Mouse (Mus musculus): ENCODE results near the gene Ceacam1.
A peak's percentile ranks its signal among the peaks of the same experiment; 100 is the strongest.
"Not testable (repeated sequence)": the region's sequence is repeated elsewhere in the genome, so short reads cannot be mapped to it uniquely, and the experiment has no call there.

Ceacam1 gene

GRCm38 (mm10) chr7:25439124-25439822, 38.1 kb downstream of the Ceacam1 start:
- no peak for DNase-seq

DNA sequence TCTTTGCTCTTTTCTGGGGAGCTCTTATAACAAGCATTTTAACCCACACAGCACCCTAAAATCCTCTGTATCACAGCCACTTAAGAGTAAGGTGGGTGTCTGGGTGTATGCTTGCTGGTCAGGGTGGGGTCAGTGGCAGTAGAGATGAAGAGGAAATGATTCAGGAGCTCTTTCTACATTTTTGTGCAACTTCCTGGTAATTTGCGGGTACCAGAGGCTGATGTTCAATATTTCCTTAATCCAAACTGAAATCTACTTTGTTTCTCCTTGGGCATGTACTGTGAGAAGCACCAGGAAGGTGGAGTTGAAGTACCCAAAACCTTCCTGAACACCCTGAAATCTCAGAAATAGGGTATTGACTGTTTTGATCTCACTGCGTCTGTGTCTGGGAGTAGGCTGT, 40.7 kb downstream of the Ceacam1 start:
- no peak for DNase-seq

DNA sequence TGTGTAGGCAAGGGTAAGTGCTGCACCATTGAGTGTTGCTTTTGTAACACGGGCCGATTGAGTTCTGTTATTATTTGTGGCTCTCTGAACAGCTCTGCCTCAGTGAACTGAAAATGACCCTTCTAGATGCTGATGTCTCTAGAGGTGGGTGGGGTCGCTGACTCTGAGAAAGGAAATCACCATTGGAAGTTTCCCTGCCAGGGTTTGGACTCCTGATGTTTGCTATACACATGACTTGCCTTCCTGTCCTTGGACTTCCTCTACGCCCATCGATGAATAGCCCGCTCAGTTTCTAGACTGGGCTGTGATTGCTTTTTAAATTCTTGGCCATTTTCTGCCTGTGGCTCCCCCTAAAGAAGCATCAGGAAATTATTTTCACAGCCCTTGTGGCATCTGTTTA, 41.2 kb downstream of the Ceacam1 start:
- no peak for DNase-seq

DNA sequence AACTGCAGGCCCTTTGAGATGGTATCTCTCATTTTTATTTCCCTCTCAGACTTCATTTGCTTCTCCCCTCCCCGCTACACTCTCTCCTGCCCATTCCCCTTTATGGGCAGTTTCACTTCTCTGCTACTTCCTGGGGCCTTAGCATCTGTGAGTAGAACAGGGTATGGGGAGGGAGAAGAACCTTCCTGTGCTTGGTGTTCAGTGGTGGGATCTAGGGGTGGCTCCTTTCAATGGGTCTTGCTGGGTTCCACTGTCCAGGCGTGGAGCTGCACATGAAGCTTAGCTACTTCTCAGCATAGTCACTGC, 41.9 kb downstream of the Ceacam1 start:
- DNase-seq: no peak

- DNase-seq: no peak
Measured at GRCm38 (mm10) chr7:25434654-25435545, 42.5 kb downstream of the Ceacam1 start.

DNA sequence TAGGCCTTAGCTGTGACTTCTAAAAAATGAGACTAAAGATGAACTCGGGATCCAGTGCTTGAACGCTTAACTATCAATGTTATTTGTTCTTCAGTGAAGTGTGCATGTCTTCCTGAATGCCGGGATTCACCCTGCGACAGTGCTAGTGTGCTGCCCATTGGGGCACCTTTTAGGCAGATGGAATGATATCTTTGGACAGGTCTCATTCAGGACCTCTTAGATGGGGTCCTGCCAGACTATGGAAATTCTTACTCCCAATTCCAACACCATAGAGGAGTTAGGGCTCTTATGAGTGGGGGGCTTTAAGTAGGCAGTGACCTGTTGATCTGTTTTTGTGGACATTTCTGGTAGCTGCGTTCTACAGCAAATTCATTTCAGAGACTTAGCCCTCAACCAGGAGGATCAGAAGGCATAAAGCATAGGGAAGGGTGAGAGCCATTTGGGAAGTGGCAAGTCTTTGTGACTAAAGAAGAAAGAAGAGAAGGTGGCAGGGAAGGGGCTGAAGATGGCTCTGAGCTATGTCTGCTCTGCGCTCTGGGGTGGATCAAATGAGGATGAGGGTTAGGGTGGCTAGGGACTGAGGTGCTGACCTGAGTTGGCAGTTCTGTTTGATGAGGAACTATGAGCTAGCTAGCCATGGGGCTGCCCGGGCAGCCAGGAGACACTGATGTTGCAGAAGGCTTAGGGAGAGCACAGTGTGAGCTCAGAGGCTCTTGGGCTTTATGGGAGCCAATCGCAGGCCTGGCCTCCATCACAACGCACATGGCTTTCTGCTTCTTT, 43.4 kb downstream of the Ceacam1 start:
- DNase-seq: no peak

DNA sequence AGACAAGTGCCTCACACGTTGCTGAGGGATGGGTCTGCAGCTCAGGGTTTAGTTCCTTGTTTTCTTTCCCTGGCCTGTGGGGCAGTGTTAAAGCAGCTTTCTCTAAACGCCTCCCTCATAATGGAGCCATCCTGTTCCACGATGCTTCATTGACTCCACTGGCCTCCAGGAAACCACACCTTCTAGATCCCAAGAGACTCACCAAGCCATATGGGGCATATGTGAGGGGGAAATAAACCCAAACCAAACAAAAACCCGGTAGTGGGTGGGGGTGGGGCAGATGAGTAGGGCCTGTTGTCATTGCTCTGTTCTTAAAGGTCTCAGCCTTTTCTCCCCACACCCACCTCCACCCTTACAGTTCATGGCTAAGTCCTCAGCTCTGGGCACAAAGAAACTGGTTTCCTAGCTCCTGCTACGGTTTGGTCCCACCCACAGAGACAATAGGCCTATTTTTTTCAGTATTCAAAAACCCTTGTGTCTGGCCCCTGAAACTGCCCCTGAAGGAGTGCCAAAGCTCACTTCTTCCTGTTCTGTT, 44.3 kb downstream of the Ceacam1 start:
- no peak for DNase-seq

DNA sequence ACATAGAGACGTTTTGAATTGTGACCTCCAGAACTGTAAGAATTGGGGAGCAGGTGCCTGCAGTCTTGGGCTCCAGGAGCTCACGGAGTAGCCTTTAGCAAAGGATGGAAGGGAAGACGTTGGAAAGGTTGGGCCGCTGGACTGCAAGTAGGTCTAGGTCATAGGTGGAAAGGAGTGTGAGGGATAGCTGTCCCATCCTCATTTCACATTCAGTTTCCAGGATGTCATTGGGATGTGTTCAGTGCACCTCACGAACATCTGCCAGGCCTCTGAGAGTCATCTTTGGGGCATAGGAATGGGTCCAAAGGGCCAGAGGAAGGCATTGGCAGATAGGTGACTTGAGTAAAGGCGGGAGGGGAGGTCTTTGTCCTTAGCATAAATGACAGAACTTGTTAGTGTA, 45.0 kb downstream of the Ceacam1 start:
- DNase-seq: no peak

DNA sequence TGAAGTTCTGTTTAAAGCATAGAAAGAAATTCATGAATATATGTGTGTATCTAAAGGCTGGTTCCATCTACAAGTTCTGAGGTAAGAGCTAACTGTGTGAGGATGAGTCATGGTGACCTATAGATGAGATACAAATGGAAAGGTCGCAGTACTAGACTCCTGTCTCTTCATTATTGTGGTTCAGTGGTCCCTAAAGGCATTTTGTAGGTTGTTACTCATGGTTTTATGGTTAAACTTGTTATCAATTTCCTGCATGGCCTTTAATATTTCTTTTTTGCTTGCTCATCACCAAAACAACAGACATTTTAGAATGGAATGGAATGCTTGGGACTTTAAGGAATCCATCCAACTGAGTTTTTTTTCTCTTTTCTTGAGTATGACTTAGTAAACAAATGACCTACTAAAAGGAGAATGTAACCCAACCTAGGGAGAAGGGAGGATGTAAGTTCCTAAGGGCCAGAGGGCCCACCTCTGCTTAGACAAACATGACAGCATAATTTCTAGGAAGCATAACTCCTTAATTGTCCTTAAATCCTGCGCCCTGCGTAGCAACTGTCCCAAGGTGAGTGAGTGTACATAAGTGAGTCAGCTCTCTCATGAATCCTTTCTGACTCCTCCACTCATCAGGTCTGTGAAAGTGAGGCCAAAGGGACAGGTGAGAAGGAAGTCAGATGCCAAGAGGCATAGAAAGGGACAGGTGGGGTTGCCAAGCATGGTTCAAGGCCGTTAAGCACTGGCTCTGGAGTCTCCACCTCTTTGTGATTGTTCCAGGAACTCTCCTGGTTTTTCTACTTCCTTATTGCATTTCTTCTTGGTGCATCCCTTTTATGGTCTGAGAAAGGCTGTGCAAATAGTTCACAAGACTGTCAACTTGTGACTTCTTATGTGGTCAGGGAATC, 47.3 kb downstream of the Ceacam1 start:
- DNase-seq: no peak

- no peak for DNase-seq
Measured at GRCm38 (mm10) chr7:25428321-25428720, 49.1 kb downstream of the Ceacam1 start.

- DNase-seq: no peak
Measured at GRCm38 (mm10) chr7:25427144-25427543, 50.3 kb downstream of the Ceacam1 start.

- not testable (repeated sequence) for DNase-seq
Measured at GRCm38 (mm10) chr7:25426380-25426779, 51.0 kb downstream of the Ceacam1 start.

DNA sequence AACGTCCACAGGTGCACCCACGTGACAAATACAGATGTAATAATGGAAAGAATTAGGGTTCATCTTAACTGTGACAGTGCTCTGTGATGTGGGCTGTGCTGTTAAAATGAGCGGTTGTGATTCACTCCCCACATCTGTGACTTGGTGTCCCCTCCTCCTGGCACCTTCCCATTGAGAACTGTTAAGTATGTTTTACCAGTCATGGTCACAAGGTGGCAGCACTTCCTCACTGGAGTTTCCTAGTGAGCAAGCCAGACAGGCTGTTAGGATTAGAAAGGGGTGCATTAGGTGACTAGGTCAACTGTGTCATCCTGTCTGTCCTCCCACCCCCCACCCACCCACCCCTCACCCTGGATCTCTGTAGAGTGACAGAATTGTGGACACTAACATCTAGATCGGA, 53.0 kb downstream of the Ceacam1 start:
- DNase-seq: peak; percentile 71

GRCm38 (mm10) chr7:25422286-25422841, 55.0 kb downstream of the Ceacam1 start:
- no peak for DNase-seq

GRCm38 (mm10) chr7:25419943-25420342, 57.5 kb downstream of the Ceacam1 start:
- DNase-seq: no peak

- DNase-seq: no peak
Measured at GRCm38 (mm10) chr7:25419536-25419935, 57.9 kb downstream of the Ceacam1 start.

DNA sequence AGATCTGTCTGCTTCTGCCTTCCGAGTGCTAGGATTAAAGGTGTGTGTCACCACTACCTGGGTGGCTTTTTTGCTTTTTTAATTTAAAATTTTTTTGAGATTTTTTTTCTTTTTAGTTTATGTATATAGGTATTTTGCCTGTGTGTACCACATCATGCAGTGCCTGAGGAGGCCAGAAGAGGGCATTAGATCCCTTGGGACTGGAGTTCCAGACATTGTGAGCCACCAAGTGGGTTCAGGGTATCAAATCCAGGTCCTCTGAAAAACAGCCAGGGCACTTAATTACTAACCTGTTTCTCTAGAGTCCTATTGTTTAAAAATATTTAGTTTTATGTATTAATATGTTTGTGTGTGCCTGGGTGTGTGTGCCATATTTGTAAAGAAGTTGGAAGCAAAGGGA, 59.8 kb downstream of the Ceacam1 start:
- DNase-seq: peak; percentile 32

DNA sequence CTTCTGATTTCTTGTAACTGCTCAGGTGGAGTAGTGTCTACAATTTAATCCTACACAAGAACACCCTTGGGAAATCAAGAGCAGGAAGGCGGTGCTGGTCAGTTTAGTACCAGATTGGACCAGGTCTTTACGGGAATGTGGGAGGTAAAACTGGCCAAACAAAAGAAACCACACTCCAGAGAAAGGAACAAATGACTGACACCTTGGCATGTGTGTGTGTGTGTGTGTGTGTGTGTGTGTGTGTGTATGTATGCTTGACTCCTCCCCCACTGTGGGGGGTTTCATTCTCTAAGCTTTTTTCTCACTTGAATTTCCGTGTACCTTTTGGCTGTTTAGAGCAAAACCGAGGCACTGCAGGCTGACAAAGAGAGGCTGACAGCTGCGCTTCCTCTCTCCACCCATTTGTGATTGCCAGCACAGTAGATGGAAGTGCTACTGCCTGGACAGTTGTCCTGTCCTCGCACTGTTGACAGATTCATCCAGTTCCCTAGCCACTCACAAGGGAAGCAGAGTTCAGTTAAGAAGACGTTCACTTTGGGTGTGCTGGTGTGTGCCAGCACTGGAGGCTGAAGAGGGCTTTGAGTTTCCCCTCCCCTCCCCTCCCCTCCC, 64.5 kb downstream of the Ceacam1 start, which contains the start of gene Cxcl17:
Gene Cxcl17, minus strand, starts transcription at position 54 of the 609 bp plus-strand sequence.
- no peak for DNase-seq

GRCm38 (mm10) chr7:25411861-25412260, 65.5 kb downstream of the Ceacam1 start:
- DNase-seq: no peak
